Mouse (Mus musculus) layer of hippocampus, adult 8-10 months (tissue): Measurements from ENCODE around the gene Kazn. TPM values are rescaled to one million over a fixed set of nuclear protein-coding genes. Genes with fewer than 3 reads are reported as not detected.
A peak's percentile ranks its signal among the peaks of the same experiment; 100 is the strongest.

Source experiments
- DNase-seq, 2 experiments: peaks; one replicate each; pipeline ENCODE4 v3.0.0; 2022; ENCODE audit warnings: low spot score in 2 of 2
- total RNA-seq, 4 experiments: library from RNA; stranded (reverse); gene quantifications; 2 replicates each; pipeline ENCODE4 v1.2.4; 2022

The Kazn gene
- 10 to 100 TPM; 44.3 to 48.2 (median 44.9) TPM for total RNA-seq

DNA sequence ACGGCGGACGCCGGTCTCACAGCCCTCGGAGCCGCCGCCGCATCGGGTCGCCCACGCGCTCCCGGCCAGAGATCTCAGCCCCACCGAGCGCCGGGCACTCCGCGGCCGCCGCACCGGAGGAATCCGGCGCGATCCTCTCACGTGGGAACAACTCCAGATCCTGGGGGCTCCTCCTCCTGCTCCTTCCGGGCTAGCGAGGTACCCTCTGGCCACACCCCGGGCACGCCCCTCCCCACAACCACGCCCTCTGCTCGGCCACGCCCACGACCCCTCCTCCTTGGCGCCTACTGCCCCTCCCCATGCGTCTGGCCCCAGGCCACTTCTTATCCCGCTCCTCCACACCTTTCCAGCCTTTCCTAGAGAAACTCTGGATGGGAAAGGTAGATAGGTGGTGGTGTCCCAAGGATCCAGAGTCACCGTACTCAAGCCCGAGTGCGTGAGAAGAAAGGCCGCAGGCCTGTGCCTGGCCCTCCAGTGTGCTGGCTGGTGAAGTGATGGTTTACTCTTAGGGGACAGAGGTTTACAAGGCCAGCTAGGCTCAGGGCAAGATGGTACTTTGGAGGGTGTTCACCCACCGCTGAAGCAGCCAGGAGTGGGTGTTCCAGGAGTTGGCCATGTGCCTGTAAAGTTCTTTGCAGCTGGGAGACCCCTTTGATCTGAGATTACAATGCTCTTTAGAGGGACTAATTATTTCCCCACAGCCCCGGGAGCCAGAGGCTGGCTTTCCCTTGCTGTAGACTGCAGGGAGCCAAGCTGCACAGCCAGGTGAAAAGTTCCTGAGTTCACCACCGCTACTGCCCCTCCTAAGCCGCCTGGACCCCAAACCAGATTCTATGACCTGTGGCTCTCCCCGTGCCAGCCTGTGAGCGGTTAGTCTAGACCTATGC, at the start of gene Kazn:
Gene Kazn (minus strand): TSS at position 162 of the 887 bp plus-strand sequence.
- peak; percentile 64 to 69 for DNase-seq

DNA sequence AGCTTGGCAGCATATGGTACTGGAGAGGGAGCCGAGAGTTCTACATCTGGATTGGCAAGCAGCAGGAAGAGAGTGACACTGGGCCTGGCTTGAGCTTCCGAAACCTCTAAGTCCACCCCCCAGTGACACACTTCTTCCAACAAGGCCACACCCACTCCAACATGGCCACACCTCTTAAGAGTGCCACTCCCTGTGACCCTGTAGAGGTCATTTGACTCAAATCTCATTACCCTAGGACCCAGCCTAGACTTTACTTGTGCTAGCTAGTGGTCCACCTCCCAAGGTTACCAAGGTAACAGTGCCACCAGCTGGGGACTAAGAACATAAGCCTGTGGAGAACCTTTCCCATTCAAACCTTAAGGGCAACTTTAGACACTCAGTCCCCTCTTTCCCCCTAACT, 46.3 kb upstream of the Kazn start:
- no peak for DNase-seq

DNA sequence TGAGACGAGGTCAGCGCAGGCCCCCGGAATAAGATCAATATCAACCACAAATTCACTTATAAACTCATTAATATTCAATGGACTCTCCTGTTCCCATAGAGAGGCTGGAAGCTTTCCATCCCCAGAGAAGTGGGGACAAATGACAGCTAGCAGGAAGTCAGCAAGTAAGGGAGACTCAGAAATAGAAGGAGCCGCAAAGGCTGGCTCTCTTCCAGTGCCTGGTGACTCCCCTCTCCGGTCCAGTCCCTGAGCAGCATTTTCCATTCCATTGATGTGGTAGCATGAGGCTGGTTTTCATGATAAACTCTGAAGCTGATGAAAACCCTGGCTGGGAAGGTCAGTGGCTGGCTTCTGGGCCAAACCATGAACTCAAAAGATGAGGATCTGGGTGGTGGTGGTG, 44.7 kb upstream of the Kazn start:
- no peak for DNase-seq

DNA sequence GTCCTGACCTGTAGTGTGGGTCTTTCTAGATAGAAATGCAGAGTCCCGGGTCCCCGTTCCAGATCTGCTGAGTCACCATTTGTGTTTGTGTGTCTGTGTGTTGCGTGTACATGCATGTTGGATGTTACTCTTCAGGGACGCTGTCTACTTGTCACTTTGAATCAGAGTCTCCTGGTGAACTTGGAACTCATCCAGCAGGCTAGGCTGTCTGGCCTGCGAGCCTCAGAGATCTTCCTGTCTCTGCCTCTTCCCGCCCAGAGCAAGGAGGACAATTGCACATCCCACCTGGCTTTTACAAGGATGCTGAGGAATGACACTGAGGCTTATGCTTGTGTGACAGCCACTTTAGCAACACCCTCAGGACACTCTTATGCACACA, 39.0 kb upstream of the Kazn start:
- no peak for DNase-seq

DNA sequence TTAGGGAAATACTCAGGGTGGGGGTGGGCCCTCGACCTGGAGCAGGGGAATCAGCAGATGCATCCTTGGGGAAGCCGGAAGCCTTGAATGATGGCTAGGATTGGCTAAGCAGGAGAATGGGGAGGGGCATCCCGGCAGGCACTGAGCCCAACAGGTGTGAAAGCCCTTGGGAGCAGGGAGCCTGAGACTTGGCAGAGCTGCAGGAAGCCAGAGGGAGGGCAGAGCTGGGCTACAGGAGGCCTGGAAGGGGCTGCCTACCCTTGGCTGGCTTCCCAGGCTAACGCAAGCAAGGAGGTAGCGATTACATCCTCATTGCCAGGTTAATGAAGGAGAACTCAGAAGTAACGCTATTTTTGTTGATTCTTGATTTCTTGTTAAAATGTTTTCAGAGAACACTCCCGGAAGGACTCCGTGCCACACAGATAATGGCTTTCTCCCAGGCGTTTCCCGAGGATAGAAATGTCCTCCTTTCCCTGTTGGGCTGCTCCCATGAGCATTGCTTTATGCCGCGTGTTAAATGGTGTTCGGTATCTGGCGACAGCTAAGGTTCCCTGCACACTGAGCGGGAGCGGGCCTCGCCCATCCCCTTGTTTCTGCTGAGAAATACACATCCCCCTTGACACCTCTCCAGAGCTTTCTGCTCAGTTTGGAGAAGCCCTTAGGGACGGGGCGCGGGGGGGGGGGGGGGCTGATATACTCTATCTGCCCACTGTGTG, 38.4 kb upstream of the Kazn start:
- DNase-seq: no peak

DNA sequence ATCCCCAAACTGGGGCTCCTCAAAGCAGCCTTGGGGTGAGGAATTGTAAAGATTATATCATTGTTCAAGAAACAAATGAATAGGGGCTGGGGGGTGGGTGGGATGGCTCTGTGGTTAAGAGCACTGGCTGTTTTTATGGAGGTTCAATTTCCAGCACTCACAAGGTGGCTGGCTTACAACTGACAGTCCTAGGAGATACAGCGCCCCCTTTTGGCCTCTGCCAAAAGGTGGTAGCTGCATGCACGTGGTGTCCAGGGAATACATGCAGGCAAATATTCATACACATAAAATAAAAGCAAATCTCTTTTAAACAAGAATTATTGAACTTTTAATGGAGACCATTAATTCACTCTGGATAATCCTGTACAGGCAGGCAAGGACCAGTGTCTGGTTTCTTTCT, 36.0 kb upstream of the Kazn start:
- no peak for DNase-seq

DNA sequence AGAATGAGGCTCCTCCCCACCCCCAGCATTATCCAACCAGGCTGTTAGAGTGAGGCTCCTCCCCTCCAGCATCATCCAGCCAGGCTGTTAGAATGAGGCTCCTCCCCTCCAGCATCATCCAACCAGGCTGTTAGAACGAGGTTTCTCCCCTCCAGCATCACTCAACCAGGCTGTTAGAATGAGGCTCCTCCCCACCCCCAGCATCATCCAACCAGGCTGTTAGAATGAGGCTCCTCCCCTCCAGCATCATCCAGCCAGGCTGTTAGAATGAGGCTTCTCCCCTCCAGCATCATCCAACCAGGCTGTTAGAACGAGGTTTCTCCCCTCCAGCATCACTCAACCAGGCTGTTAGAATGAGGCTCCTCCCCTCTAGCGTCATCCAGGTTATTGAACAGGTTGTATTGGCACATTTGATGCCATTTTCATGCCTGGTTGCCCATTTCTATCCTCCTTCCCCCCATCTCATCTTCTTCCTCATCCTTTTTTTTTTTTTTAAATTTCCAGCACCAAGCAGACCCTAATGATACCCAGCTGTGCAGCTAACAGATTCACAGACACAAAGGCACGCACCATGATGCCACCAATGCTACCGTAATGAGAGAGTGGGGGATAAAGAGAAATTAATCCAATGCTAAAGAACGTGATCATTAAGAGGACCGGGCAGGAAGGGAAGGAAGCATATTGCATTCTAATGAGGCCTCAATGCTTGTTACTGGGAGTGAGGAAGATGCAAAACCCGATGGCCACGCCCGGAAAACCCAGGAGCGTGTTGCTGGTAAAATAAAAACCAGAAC, 35.4 kb upstream of the Kazn start:
- DNase-seq: no peak

DNA sequence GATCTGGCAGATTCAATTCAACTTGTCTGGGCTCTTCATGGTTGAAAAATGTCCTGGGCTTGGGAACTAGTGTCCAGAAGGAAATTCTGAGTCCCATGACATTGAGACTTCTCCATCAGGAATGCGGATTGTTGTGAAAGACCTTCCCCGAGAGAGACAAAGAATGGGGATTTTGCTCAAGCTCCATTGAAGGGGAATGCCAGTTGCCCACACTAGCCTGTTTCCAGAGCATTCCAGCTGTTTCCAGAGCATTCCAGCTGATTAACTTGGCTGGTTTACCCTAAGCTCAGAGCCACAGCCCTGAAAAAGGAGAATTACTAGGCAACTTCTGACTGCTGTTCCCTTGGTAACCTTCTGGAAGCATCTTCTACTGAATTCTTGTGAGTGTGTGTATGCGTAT, 32.3 kb upstream of the Kazn start:
- no peak for DNase-seq

DNA sequence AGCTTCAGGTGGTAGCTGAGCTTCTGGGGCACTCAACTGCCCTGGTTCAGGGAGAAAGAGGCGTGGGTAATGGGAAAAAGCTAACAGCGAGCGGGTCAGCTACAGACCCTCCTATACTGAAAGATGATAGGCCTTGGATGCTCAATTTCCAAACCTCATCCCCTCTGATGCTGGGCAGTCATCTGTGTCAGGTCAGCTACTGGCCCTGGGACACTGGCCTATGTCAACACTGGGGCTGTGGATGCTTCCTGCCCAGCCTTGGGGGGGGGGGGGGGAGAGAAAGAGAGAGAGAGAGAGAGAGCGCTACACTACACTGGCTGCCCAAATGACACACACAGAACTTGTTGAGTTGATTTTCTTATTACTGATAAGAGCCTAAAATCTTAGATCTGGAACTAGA, 28.6 kb upstream of the Kazn start:
- DNase-seq: no peak

DNA sequence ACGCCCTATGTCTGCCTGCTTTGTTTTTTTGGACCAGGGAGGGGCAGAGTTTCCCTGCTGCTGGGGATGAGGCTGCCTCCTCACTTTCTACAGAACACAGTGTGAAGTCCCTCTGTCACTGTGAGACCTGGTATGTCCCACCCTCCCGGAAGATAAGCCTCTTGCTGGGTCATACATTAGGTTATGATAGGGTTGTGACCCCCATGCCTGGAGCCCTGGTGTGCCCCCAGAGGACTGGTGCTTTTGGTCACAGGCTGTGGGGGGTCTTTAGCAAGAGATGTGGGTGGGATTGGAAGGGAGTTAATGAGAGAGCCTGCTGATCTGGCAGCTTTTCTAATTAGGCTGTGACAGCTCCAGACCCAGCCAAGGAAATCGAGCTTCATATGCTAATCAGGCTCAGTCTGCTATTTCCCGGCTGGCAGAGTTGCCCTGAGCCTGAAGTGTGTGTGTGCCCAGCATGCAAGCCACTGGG, 28.2 kb upstream of the Kazn start:
- DNase-seq: peak; percentile 18 to 46

DNA sequence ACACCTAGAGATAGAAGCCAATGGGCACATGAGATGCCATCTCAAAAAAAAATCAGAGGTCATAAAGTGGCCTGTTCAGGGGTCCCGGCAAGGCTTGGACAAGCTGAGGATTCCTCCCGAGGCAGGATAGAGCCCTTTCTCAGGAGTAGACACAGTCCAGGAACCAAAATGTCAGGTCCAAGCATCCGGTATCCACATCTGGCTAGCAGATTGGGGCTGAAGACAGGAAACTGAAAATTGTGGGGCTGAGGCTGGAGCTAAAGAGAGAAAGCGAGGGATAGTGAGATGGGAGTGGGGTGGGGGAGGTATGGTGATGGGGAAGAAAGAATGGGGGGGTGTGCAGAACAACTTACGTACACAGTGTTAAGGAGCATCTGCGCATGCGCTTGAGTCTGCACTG, 25.1 kb upstream of the Kazn start:
- DNase-seq: no peak

DNA sequence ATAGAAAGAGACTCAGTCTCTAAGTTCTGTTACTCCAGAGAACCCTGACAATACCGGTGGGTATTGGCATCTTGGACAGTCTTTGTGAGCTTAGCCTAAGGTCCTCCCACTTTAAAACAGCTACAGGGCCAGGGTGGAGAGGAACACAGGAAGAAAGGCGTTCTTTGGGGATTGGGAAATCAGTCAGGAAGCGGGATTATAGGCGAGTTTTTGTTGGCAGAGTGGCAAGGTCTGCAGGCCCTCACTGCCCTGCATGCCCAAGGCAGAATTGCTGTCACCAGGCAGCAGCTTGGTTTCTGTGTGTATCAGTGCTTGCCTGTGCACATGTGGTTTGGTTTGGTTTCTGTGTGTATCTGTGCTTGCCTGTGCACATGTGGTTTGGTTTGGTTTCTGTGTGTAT, 22.5 kb upstream of the Kazn start:
- no peak for DNase-seq

DNA sequence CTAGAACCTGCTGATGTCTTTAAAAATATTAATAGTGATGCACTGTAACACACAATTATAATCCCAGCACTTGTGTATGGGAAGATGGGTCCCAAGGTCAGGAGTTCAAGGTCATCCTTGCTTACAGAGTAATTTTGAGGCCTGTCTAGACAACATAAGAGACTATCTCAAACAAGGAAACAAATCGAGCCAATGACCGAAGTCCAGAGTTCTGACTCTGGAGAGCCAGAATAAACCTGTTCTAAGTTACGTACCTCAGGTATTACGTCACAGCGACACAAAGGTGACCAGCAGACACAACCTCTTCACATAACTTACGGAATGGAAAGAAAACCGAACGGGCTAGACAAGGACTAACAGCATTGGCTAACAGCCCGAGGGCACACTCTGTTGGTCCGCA, 19.5 kb upstream of the Kazn start:
- no peak for DNase-seq

DNA sequence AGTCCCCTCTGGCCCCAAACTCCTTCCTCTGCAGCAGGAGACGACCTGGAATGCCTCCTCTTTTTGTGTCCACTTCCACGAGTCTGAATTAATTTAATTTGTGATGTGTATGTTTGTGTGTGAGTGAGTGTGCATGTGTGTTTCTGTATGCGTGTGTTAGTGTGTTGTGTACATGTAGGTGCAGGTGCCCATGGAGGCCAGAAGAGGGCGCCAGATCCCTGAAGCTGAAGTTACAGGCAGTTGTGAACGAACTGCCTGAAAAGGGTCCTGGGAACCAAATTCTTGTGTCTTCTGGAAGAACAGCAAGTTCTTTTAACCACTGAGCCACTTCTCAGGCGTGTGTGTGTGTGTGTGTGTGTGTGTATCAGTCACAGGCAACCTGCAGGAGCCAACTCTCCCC, 14.9 kb upstream of the Kazn start:
- DNase-seq: no peak

DNA sequence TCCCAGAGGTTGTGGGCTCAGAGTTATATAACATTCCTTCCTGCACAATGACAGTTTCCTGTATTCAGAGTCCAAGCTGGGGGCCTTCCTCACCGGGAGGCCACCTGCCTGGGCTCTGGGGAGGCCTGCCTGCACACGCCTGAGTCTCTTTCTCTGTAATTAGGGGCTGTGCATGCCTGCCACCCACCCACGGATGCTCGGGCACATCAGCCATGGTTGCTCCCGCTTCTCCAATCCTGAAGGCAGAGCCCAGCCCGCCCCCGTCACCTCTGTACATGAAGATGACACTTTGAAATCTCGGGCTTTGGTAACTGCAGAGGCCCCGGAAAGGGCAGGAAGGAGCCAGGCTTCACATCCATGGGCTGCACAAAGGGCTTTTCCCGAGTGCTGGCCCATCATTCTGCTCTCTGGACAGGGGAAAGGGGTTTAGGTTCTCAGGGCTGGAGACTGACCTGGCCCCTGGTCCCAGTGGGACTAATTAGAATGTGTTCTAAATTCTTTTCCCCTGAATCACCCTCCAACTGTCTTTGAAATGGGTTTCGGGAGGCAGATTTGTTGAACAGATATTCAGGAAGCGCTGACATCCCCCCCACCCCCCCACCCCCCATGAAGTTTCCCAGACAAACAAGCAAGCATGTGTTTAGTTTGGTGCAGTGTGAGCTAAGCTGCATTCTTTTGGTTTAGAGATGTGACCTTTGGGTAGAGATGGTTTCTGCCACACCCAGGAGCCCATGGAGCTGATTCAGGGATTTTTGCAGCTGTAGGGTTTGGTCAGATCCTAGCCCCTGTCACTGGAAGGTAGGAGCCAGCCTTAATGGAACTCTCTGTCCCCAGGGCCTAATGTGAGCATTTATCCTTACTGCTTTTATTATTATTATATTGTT, 12.5 kb upstream of the Kazn start:
- DNase-seq: no peak

DNA sequence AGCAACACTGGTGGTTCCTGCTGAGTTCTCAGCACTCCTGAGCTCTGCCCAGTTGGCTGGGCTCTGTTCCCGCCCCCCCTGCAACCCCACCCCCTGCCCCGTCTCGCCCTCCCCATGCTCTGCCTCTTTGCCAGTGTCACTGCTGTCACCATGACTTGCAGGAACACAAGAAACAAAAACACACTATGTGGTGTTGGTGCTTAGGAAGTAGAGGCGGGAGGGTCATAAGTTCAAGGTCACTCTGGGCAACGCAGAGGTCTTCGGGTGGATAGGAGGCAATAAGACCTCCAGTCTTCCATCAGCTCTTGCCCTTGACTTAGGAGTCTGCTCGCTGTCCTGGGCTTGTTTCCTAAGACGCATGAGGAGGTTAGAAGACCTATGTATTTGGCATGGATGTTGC, 10.9 kb upstream of the Kazn start:
- no peak for DNase-seq

DNA sequence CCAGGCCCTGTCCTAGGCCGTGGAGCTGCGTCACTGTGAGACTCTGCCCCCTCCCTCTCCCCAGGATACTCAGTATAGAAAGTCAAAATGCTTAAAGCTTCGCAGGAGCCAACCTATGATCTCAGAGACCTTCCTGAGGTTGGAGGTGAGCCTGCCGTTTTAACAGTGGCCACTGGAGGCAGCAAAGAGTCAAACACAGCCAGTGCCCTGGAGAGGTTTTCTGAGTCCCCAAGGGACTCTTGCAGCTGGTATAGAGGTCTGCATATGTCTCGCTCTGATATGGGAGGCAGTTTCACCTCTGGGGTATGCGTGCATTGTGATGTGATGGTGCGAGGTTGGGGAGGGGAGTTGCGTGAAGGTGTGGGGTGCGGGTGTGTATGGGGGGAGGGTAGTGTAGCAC, 10.2 kb upstream of the Kazn start:
- peak in 1 of 2 experiments; percentile 45 for DNase-seq

DNA sequence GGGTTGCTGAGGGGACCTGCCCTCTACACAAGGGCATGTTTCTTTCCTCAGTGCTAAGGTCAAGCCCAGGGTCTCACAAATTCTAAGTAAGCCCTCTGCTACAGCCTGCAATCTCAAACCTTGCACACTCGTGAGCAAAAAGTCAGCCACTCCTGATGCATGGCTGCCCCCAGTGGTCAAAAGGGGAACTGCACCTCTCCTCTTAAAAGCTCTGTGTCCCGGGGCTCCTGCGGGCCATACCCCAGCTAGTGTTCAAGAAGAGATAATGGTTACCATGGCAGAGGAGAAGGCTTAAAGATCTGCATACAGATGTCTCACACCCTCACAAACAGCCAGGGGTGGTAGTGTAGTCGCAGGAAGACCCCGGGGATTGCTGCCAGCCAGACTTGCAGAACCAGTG, 9.2 kb upstream of the Kazn start:
- peak; percentile 39 to 80 for DNase-seq

DNA sequence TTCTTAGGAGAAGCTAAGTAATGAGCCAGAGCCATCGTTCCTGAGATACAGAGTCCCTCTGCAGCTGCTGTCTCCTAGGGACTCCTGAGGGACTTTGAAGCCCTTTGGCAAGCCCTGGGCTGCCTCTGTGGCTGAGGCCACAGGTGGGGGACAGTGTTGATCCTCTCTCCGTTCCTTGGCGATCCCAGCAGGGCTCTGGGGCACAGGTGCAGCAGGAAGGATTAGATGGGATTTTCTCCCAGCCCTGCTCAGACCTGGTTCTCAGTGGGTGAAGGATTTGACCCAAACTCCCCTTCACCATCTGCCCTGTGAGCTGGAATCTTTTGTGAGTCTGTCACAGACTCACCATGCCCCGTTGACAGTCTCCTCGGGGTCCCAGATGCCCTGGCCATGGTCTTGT, 7.5 kb upstream of the Kazn start:
- DNase-seq: no peak

DNA sequence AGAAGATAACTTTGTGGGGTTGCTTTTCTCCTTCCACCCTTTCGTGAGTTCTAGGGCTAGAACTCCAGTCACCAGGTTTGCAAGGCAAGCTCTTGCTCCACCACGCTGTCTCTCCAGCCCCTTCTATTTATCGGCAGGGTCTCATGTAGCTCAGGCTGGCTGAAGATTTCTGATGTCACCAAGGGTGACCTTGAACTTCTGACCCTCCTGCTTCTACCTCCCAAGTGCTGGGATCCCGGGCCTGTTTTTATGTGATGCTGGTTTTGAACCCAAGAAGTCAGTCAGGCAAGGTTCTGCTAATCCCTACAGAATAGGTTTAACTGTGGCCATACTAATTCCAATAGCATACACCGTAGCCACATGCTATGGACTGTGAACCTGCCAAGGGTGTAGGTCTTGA, 5.4 kb upstream of the Kazn start:
- DNase-seq: no peak
